Mouse (Mus musculus) embryonic stem cell, embryonic (primary cell): ENCODE results near the gene Il7r.

ENCODE experiments used
- CTCF ChIA-PET, 4 experiments: fragments of 300-600 bp in 2 of 4; fragments of 350-600 bp in 2 of 4; sonication (Branson Sonifier 250); formaldehyde crosslinking; loops; one replicate each; lab custom pipeline; 2022; ENCODE audit warnings: inconsistent platforms in 2 of 4; lab: Charles Lee
- POLR2A ChIA-PET, 4 experiments: fragments of 300-600 bp in 2 of 4; fragments of 350-600 bp in 2 of 4; sonication (Branson Sonifier 250); formaldehyde crosslinking; loops; one replicate each; lab custom pipeline; 2022; ENCODE audit warnings: antibody characterized with exemption in 4 of 4, inconsistent platforms in 1 of 4; lab: Charles Lee

The Il7r gene

GRCm38 (mm10) chr15:9489417-9490118 lies 40.4 kb downstream of the Il7r start:
- CTCF ChIA-PET = no interaction called here
- POLR2A ChIA-PET = no interaction called here

GRCm38 (mm10) chr15:9473188-9473587 lies 56.8 kb downstream of the Il7r start:
- POLR2A ChIA-PET = no interaction called here
- CTCF ChIA-PET = interaction anchor here in 1 of 4 experiments (0.6 kb wide), 1 partner anchor 1006 kb away, joined by 3 read pairs; no protein-coding TSS in a partner anchor

DNA sequence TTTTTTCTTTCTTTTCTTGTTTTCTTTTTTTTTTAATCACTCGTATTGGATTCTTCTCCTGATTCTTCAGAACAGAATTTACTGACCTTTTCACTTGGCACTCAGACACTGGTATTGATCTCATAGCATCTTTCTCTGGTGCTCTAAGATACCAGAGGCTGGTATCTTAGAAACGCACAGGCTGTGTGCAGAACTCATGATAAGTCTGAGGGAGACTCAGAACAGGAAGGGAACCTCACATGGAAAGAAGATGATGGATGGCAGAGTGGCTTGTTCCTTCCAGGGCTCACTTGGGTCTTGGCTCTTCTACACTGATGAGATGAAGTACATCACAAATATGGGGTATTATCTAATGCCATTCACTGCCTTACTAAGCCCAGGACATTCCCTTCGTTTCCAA lies 57.4 kb downstream of the Il7r start:
- ChIA-PET POLR2A (no interaction called here), CTCF (interaction anchor here in 1 of 4 experiments (0.5 to 0.6 kb wide), 2 partner anchors 1007 to 1425 kb away, joined by 3 to 4 read pairs; no protein-coding TSS in a partner anchor)

GRCm38 (mm10) chr15:9472167-9472566 lies 57.8 kb downstream of the Il7r start:
- CTCF ChIA-PET = interaction anchor here in 1 of 4 experiments (0.5 kb wide), 1 partner anchor 1426 kb away, joined by 4 read pairs; no protein-coding TSS in a partner anchor
- POLR2A ChIA-PET = interaction anchor here in 1 of 4 experiments (0.6 kb wide), 1 partner anchor 1273 kb away, joined by 3 read pairs; no protein-coding TSS in a partner anchor

- ChIA-PET CTCF (no interaction called here), POLR2A (no interaction called here)
Measured at GRCm38 (mm10) chr15:9471053-9471685, 58.8 kb downstream of the Il7r start.

GRCm38 (mm10) chr15:9464039-9464438 lies 65.9 kb downstream of the Il7r start:
- CTCF ChIA-PET = no interaction called here
- POLR2A ChIA-PET = interaction anchor here in 1 of 4 experiments (1.0 kb wide), 1 partner anchor 11 kb away, joined by 3 read pairs; no protein-coding TSS in a partner anchor

DNA sequence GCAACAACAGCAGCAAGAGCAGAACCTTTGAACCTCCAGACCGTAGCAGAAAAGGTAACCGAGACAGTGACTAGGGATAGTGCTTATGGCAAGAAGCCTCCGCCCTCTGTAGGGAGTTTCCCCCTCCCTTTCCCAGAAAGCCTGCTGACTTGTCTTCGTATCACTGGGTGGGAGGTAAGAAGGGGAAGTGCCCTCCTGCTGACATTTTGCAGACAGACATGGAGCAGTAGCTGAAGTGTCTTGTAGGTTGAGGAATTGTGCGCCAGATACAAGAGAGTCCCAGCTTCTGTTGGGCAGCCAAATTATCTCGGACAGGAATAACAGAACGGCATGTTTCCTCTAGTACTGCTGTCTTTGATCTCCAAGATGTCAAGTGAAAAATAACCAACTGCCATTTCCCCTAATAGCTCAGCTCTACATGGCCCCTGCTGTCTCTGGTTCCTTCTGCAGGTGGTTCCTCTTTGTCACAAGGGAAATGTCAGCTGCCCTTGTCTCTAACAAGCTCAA lies 66.4 kb downstream of the Il7r start:
- ChIA-PET CTCF (no interaction called here), POLR2A (interaction anchor here in 1 of 4 experiments (1.0 kb wide), 1 partner anchor 11 kb away, joined by 3 read pairs; no protein-coding TSS in a partner anchor)
